Mouse (Mus musculus) liver, embryonic 14.5 days (tissue): Measurements from ENCODE around the gene Hist1h2ab. TPM values are rescaled to one million over a fixed set of nuclear protein-coding genes. Genes with fewer than 3 reads are reported as not detected.
"Not testable (repeated sequence)": the region's sequence is repeated elsewhere in the genome, so short reads cannot be mapped to it uniquely, and the experiment has no call there.

ENCODE experiments used
- ATAC-seq: fragments of 200-750 bp; cut with Nextera tagmentation; 2 replicates; pipeline ENCODE4 v1.8.0; 2017; ENCODE audit warnings: moderate number of reproducible peaks, mild to moderate bottlenecking, moderate library complexity; ENCODE audit not compliant: insufficient read depth
- DNase-seq, 3 experiments: peaks; one replicate each; pipeline ENCODE4 v3.0.0-alpha.2; 2012 to 2013; ENCODE audit warnings: low read depth in 3 of 3, low spot score in 3 of 3
- H3K27ac ChIP-seq: fragments of 300-500 bp; sonication (generic); 2 replicates; pipeline ENCODE4 v1.5.1; 2014; ENCODE audit warnings: moderate library complexity, mild to moderate bottlenecking, control low read depth, inconsistent platforms
- H3K27me3 ChIP-seq: fragments of 300-500 bp; sonication (generic); 2 replicates; pipeline ENCODE4 v1.6.1; 2014; ENCODE audit warnings: mild to moderate bottlenecking, low read length, moderate library complexity; ENCODE audit not compliant: control insufficient read depth, insufficient read depth
- H3K36me3 ChIP-seq: fragments of 300-500 bp; sonication (generic); replicated peaks from 2 replicates; pipeline ENCODE4 v1.6.1; 2014; ENCODE audit warnings: low read depth; ENCODE audit not compliant: control insufficient read depth, insufficient read depth
- H3K4me1 ChIP-seq, 2 experiments: fragments of 200-500 bp in 1 of 2; fragments of 300-500 bp in 1 of 2; sonication (generic) in 1 of 2; replicated peaks; 2 replicates each; pipeline ENCODE4 v1.6.1; 2012 to 2014; ENCODE audit warnings: antibody characterized with exemption in 1 of 2, inconsistent platforms in 1 of 2, low read length in 1 of 2; ENCODE audit not compliant: control insufficient read depth in 2 of 2, insufficient read depth in 2 of 2
- H3K4me2 ChIP-seq: fragments of 300-500 bp; sonication (generic); 2 replicates; pipeline ENCODE4 v1.6.1; 2014; ENCODE audit warnings: low read depth, mild to moderate bottlenecking, control low read depth, moderate library complexity
- H3K4me3 ChIP-seq, 2 experiments: fragments of 200-500 bp in 1 of 2; fragments of 300-500 bp in 1 of 2; sonication (generic) in 1 of 2; 2 replicates each; pipeline ENCODE4 v1.5.1; 2012 to 2014; ENCODE audit warnings: low read depth in 2 of 2, low read length in 2 of 2, mild to moderate bottlenecking in 2 of 2, control low read depth in 1 of 2, inconsistent platforms in 1 of 2, moderate library complexity in 1 of 2; ENCODE audit not compliant: insufficient read depth in 1 of 2
- H3K9ac ChIP-seq: fragments of 300-500 bp; sonication (generic); replicated peaks from 2 replicates; pipeline ENCODE4 v1.6.1; 2014; ENCODE audit warnings: mild to moderate bottlenecking, control low read depth, moderate library complexity
- H3K9me3 ChIP-seq: fragments of 300-500 bp; sonication (generic); 2 replicates; pipeline ENCODE4 v1.6.1; 2016; ENCODE audit warnings: low read length, mixed read lengths; ENCODE audit not compliant: control insufficient read depth
- CTCF ChIP-seq: IDR thresholded peaks from 2 replicates; pipeline ENCODE4 v1.5.1; 2016; ENCODE audit warnings: antibody characterized with exemption, low read depth, control low read depth
- EP300 ChIP-seq: IDR thresholded peaks from 2 replicates; pipeline ENCODE4 v1.6.1; 2016; ENCODE audit warnings: antibody characterized with exemption, low read depth
- WGBS: fragments of 180-500 bp; shearing (Covaris S2); extraction: QIAGEN DNeasy Blood & Tissue Kit; methylation state at CpG from one replicate; pipeline ENCODE4 v1.1.7; 2014; ENCODE audit not compliant: insufficient replicate concordance; 5-methylcytosine and 5-hydroxymethylcytosine counted together
- polyA plus RNA-seq, 2 experiments: library from polyadenylated mRNA; depleted of rRNA in 1 of 2; stranded (reverse) in 1 of 2; unstranded in 1 of 2; fragments of >200 nt; fragmentation: Nextera tagmentation in 1 of 2; extraction: Ambion mirVana in 1 of 2; gene quantifications; 2 replicates each; pipeline versions ENCODE4 v1.2.1 to v1.2.3; 2012 to 2014

Hist1h2ab gene
- polyA plus RNA-seq, 2 experiments, result 45.3 to 74.8 TPM

- TF ChIP-seq EP300 (no peak), CTCF (no peak)
- peaks cover 22 to 32% of the 10 kb centered on the region in 2 experiments for H3K4me1 ChIP-seq
- H3K27ac ChIP-seq, result peak overlapping the region; percentile 100
- DNase-seq (peak in 1 of 3 experiments; percentile 68), ATAC-seq (no peak)
- H3K9me3 ChIP-seq, result no peaks in the 10 kb centered on the region
- peak overlapping the region; percentile 61 to 67 for H3K4me3 ChIP-seq
- H3K36me3 ChIP-seq, result no peaks in the 10 kb centered on the region
- whole genome bisulfite sequencing, result under 1% methylated on average over 13 of the region's 36 CpGs
- peak overlapping the region; percentile 95 for H3K9ac ChIP-seq
- H3K27me3 ChIP-seq, result no peaks in the 10 kb centered on the region
- peak overlapping the region; percentile 89 for H3K4me2 ChIP-seq
Measured at GRCm38 (mm10) chr13:23744421-23745380, 6.2 kb upstream of the Hist1h2ab start.

- Histone ChIP-seq H3K27me3 (no peaks in the 10 kb centered on the region), H3K4me1 (peaks cover 30 to 37% of the 10 kb centered on the region in 2 experiments), H3K9ac (peak within 1 kb of the TSS; percentile 98), H3K9me3 (no peaks in the 10 kb centered on the region), H3K4me3 (peak within 1 kb of the TSS; percentile 61 to 67), H3K4me2 (peak within 1 kb of the TSS; percentile 89), H3K27ac (peak within 1 kb of the TSS; percentile 100), H3K36me3 (no peaks in the 10 kb centered on the region)
- peak; percentile 94 to 96 (median 95) for DNase-seq
- ATAC-seq, result peak; percentile 58
- TF ChIP-seq EP300 (peak; percentile 77), CTCF (no peak)
- WGBS, result 1% methylated on average over 24 of the region's 28 CpGs
Measured at GRCm38 (mm10) chr13:23745381-23746161, 5.4 kb upstream of the Hist1h2ab start, which contains the start of gene Hist1h3c. Gene Hist1h3c (minus strand): TSS chr13:23745602.

GRCm38 (mm10) chr13:23746201-23747080 is 4.5 kb upstream of the Hist1h2ab start, which contains the start of gene Hist1h2bb:
Gene Hist1h2bb (plus strand): TSS chr13:23746734.
- Histone ChIP-seq H3K27ac (peak within 1 kb of the TSS; percentile 100), H3K9ac (peak within 1 kb of the TSS; percentile 98), H3K4me1 (peaks cover 30 to 35% of the 10 kb centered on the region in 2 experiments), H3K4me2 (peak within 1 kb of the TSS; percentile 89), H3K4me3 (peak within 1 kb of the TSS; percentile 53 to 61)
- not testable (repeated sequence) for H3K27me3 ChIP-seq, H3K36me3 ChIP-seq, H3K9me3 ChIP-seq
- TF ChIP-seq EP300 (peak; percentile 70), CTCF (peak; percentile 28; the same call in 1 of the 2 replicates)
- DNase-seq (peak; percentile 91 to 97 (median 93)), ATAC-seq (peak; percentile 74)
- under 1% methylated on average over 34 of the region's 58 CpGs for WGBS

GRCm38 (mm10) chr13:23747081-23747891 is 3.6 kb upstream of the Hist1h2ab start:
- H3K36me3 ChIP-seq, result no peaks in the 10 kb centered on the region
- ATAC-seq (peak; percentile 22), DNase-seq (peak in 1 of 3 experiments; percentile 71)
- peak overlapping the region; percentile 89 for H3K4me2 ChIP-seq
- TF ChIP-seq EP300 (0 out of 2 replicates have a peak, but pooled peaks have one; percentile 7), CTCF (no peak)
- H3K4me3 ChIP-seq, result peak overlapping the region; percentile 52 to 61
- H3K9ac ChIP-seq, result peak overlapping the region; percentile 98
- H3K27ac ChIP-seq, result peak overlapping the region; percentile 100
- 4% methylated on average over 10 of the region's 13 CpGs for WGBS
- H3K9me3 ChIP-seq, result no peaks in the 10 kb centered on the region
- peaks cover 23 to 29% of the 10 kb centered on the region in 2 experiments for H3K4me1 ChIP-seq
- H3K27me3 ChIP-seq, result no peaks in the 10 kb centered on the region
